Mouse (Mus musculus): ENCODE measurements around the gene Omp.

GRCm38 (mm10) chr7:98186637-98187036 lies 41.3 kb upstream of the Omp start:
- TF ChIP-seq CTCF (IDR thresholded peaks at IDR 0.05; ENCODE audit: low read depth), result no peak
- TF ChIP-seq EP300 (IDR thresholded peaks at IDR 0.05; ENCODE audit: low read depth), result no peak
